Mouse (Mus musculus): ENCODE results near the gene Naa16.

DNA sequence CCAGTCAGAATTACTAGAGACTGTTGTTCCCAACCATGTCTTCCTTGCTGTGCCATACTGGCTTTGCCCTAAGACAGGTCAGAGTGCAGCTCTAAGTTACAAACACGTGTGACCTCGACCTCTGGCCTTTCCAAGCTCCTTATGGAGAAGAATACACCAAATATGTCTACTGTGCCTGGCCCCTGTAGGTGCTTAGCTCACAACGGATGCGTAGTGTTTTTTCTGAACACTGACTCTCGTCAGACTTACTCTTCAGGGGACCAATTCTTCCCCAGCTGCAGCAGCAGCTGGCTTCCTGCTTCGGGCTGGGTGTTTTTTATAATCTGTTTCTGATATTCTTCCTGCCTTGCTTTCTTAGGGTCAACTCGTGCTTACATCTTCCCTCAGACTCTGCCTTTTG is 74.7 kb downstream of the Naa16 start:
- TF ChIP-seq POLR2A (IDR thresholded peaks at IDR 0.05; ENCODE audit: borderline replicate concordance, insufficient read depth, low read length): no peak
- TF ChIP-seq CTCF (IDR thresholded peaks at IDR 0.05; ENCODE audit: borderline replicate concordance, insufficient read depth, low read depth, low read length): no peak

Measured in cerebellum, adult 2 months (tissue).